ENCODE assay signal across 8 mouse cellular contexts in the genomic region with DNA sequence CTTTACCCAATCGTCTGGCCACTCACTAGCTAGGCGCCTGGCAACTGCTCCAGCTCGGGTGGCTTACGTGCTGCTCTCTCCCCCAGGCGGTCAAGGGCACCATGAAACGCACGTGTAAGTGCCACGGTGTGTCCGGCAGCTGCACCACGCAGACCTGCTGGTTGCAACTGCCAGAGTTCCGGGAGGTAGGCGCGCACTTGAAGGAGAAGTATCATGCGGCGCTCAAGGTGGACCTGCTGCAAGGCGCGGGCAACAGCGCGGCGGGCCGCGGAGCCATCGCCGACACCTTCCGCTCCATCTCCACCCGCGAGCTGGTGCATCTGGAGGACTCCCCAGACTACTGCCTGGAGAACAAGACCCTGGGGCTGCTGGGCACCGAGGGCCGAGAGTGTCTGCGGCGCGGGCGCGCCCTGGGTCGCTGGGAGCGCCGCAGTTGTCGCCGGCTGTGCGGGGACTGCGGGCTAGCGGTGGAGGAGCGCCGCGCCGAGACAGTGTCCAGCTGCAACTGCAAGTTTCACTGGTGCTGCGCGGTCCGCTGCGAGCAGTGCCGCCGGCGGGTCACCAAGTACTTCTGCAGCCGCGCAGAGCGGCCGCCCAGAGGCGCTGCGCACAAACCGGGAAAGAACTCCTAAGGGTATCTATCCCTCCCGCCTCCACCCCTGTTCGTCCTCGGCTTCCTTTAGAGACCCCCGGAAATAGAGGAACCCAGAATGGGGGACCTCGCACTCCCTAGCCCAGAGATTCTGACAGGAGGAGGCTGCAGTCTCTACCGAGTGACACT. TPM values are rescaled to one million over a fixed set of nuclear protein-coding genes. Genes with fewer than 3 reads are reported as not detected.
DNase-seq lines count a peak whose midpoint lies in the region; ATAC-seq and TF ChIP-seq lines count a peak whose summit lies in the region.

No protein-coding gene starts in this region.

- no peaks in the 10 kb centered on the region for H3K9me3 ChIP-seq in hindbrain, embryonic 13.5 days
- no peaks in the 10 kb centered on the region for H3K9me3 ChIP-seq in limb, embryonic 15.5 days

- H3K27ac ChIP-seq in testis, adult 2 months (ENCODE audit: control insufficient read depth, insufficient read depth, low read depth, low read length): no peak overlapping the region
- H3K27ac ChIP-seq in hindbrain, embryonic 13.5 days: peak overlapping the region; percentile 40; the same call in 1 of the 2 replicates
- no peak overlapping the region for H3K27ac ChIP-seq in limb, embryonic 15.5 days

- peaks cover 19% of the 10 kb centered on the region for H3K4me1 ChIP-seq in testis, adult 2 months (ENCODE audit: control insufficient read depth, insufficient read depth, low read length)
- H3K4me1 ChIP-seq in hindbrain, embryonic 13.5 days (replicated peaks): peaks cover 42% of the 10 kb centered on the region
- H3K4me1 ChIP-seq in limb, embryonic 15.5 days: peaks cover 27% of the 10 kb centered on the region

- H3K36me3 ChIP-seq in testis, adult 2 months (ENCODE audit: control insufficient read depth, insufficient read depth, low read length): no peaks in the 10 kb centered on the region
- no peaks in the 10 kb centered on the region for H3K36me3 ChIP-seq in hindbrain, embryonic 13.5 days
- H3K36me3 ChIP-seq in limb, embryonic 15.5 days: no peaks in the 10 kb centered on the region

- under 1% methylated on average over 66 of the region's 66 CpGs for WGBS in hindbrain, embryonic 13.5 days
- under 1% methylated on average over 66 of the region's 66 CpGs for WGBS in limb, embryonic 15.5 days

- no peak for TF ChIP-seq CTCF in testis, adult 2 months (IDR thresholded peaks at IDR 0.05; ENCODE audit: control insufficient read depth, insufficient read depth, insufficient replicate concordance, low read depth, low read length)

- peaks cover 5% of the 10 kb centered on the region; the same call in 1 of the 2 replicates for H3K27me3 ChIP-seq in testis, adult 2 months (ENCODE audit: control insufficient read depth, insufficient read depth, low read length)
- peaks cover 98% of the 10 kb centered on the region for H3K27me3 ChIP-seq in hindbrain, embryonic 13.5 days
- peaks cover 88% of the 10 kb centered on the region for H3K27me3 ChIP-seq in limb, embryonic 15.5 days

- peak overlapping the region; percentile 63 for H3K4me3 ChIP-seq in testis, adult 2 months (ENCODE audit: control insufficient read depth, low read depth, low read length)
- peak overlapping the region; percentile 49 for H3K4me3 ChIP-seq in hindbrain, embryonic 13.5 days
- H3K4me3 ChIP-seq in limb, embryonic 15.5 days: peak overlapping the region; percentile 44

- peak overlapping the region; percentile 93 for H3K4me2 ChIP-seq in hindbrain, embryonic 13.5 days
- peak overlapping the region; percentile 89 for H3K4me2 ChIP-seq in limb, embryonic 15.5 days

- TF ChIP-seq POLR2A in testis, adult 2 months (IDR thresholded peaks at IDR 0.05; ENCODE audit: control insufficient read depth, low read depth, low read length): no peak

- H3K9ac ChIP-seq in hindbrain, embryonic 13.5 days: peak overlapping the region; percentile 71
- H3K9ac ChIP-seq in limb, embryonic 15.5 days: no peak overlapping the region

- peak; percentile 55; the same call in 1 of the 2 replicates for ATAC-seq in hindbrain, embryonic 13.5 days (ENCODE audit: low FRiP score)
- no peak for ATAC-seq in limb, embryonic 15.5 days (ENCODE audit: insufficient number of reproducible peaks, low FRiP score, low TSS enrichment, low read depth)

- DNase-seq in adrenal gland, adult (ENCODE audit: inconsistent age in 2 of 2, low spot score in 1 of 2): peak; percentile 73 to 90
- no peak for DNase-seq in adrenal gland, postnatal 4 days (ENCODE audit: low spot score in 2 of 2)
- no peak for DNase-seq in testis, postnatal 10 days (ENCODE audit: low spot score)
- peak; percentile 70 for DNase-seq in retina, embryonic 14.5 days (ENCODE audit: low spot score)
- DNase-seq in testis, postnatal 14 days (ENCODE audit: low spot score): no peak

RNA-seq across cellular contexts. Expression of gene Wnt8b, which starts 18.4 kb away (rescaled TPM):
- under 1 TPM; 0.08 to 0.14 TPM for total RNA-seq in adrenal gland, postnatal 4 days (2021)
- 0.30 and 0.58 TPM in 2 replicates for polyA plus RNA-seq in testis, adult 2 months (2012; rRNA removed)
- polyA plus RNA-seq in hindbrain, embryonic 13.5 days (2015; fragmentation: Nextera tagmentation; extraction: Ambion mirVana): 0.43 and 0.78 TPM in 2 replicates
- polyA plus RNA-seq in limb, embryonic 15.5 days (2015; fragmentation: Nextera tagmentation; extraction: Ambion mirVana): not detected in 2 replicates

RNA-seq across cellular contexts. Expression of gene Sec31b, which starts 34.0 kb away (rescaled TPM):
- total RNA-seq in adrenal gland, postnatal 4 days (2021): 1 to 10 TPM; 4.5 to 5.8 TPM
- polyA plus RNA-seq in testis, adult 2 months (2012; rRNA removed): 3.2 and 3.3 TPM in 2 replicates
- 0.26 and 0.51 TPM in 2 replicates for polyA plus RNA-seq in hindbrain, embryonic 13.5 days (2015; fragmentation: Nextera tagmentation; extraction: Ambion mirVana)
- polyA plus RNA-seq in limb, embryonic 15.5 days (2015; fragmentation: Nextera tagmentation; extraction: Ambion mirVana): 0.35 and 0.42 TPM in 2 replicates

RNA-seq across cellular contexts. Expression of gene Gm20538, which starts 41.0 kb away (rescaled TPM):
- not detected for total RNA-seq in adrenal gland, postnatal 4 days (2021)
- polyA plus RNA-seq in testis, adult 2 months (2012; rRNA removed): not detected in 2 replicates
- polyA plus RNA-seq in hindbrain, embryonic 13.5 days (2015; fragmentation: Nextera tagmentation; extraction: Ambion mirVana): not detected in 2 replicates
- not detected in 2 replicates for polyA plus RNA-seq in limb, embryonic 15.5 days (2015; fragmentation: Nextera tagmentation; extraction: Ambion mirVana)

RNA-seq across cellular contexts. Expression of gene Ndufb8, which starts 43.6 kb away (rescaled TPM):
- 100 to 1,000 TPM; 411 to 441 TPM for total RNA-seq in adrenal gland, postnatal 4 days (2021)
- polyA plus RNA-seq in testis, adult 2 months (2012; rRNA removed): 614 and 616 TPM in 2 replicates
- 592 and 624 TPM in 2 replicates for polyA plus RNA-seq in hindbrain, embryonic 13.5 days (2015; fragmentation: Nextera tagmentation; extraction: Ambion mirVana)
- 426 and 467 TPM in 2 replicates for polyA plus RNA-seq in limb, embryonic 15.5 days (2015; fragmentation: Nextera tagmentation; extraction: Ambion mirVana)

RNA-seq across cellular contexts. Expression of gene Hif1an, which starts 51.0 kb away (rescaled TPM):
- total RNA-seq in adrenal gland, postnatal 4 days (2021): 10 to 100 TPM; 45.1 to 45.5 TPM
- polyA plus RNA-seq in testis, adult 2 months (2012; rRNA removed): 17.0 and 19.2 TPM in 2 replicates
- polyA plus RNA-seq in hindbrain, embryonic 13.5 days (2015; fragmentation: Nextera tagmentation; extraction: Ambion mirVana): 29.4 and 31.0 TPM in 2 replicates
- polyA plus RNA-seq in limb, embryonic 15.5 days (2015; fragmentation: Nextera tagmentation; extraction: Ambion mirVana): 31.2 and 34.5 TPM in 2 replicates

Comparison
In these comparisons a context has a peak if more than half of its experiments do, and no peak if none do; other contexts are left out.
1. DNase-seq: peak in adrenal gland, adult (2 of 2) and retina, embryonic 14.5 days (single experiment); none in adrenal gland, postnatal 4 days (0 of 2), testis, postnatal 10 days (single experiment) and testis, postnatal 14 days (single experiment).
2. Peak in every context shown above with its lines, with median percentiles within 50 percentile points of each other: H3K4me3 ChIP-seq.